Mouse (Mus musculus) heart, postnatal 0 days (tissue): ENCODE measurements around the gene Bhlhe40. TPM values are rescaled to one million over a fixed set of nuclear protein-coding genes. Genes with fewer than 3 reads are reported as not detected.

Experiments used
- ATAC-seq: fragments of 200-750 bp; cut with Nextera tagmentation; 2 replicates; pipeline ENCODE4 v1.8.0; 2017; ENCODE audit warnings: low read depth, moderate number of reproducible peaks, moderate library complexity; ENCODE audit not compliant: insufficient read depth
- DNase-seq: peaks from one replicate; pipeline ENCODE4 v3.0.0-alpha.2; 2016; ENCODE audit warnings: low spot score
- H3K27ac ChIP-seq: fragments of 300-500 bp; sonication (generic); 2 replicates; pipeline ENCODE4 v1.5.1; 2014; ENCODE audit warnings: low read depth, mild to moderate bottlenecking
- H3K27me3 ChIP-seq: fragments of 300-500 bp; sonication (generic); 2 replicates; pipeline ENCODE4 v1.6.1; 2014; ENCODE audit warnings: low read length, mixed read lengths; ENCODE audit not compliant: control insufficient read depth, insufficient read depth
- H3K36me3 ChIP-seq: fragments of 300-500 bp; sonication (generic); replicated peaks from 2 replicates; pipeline ENCODE4 v1.6.1; 2014; ENCODE audit warnings: low read length, mixed read lengths; ENCODE audit not compliant: control insufficient read depth, insufficient read depth
- H3K4me1 ChIP-seq: fragments of 300-500 bp; sonication (generic); 2 replicates; pipeline ENCODE4 v1.6.1; 2014; ENCODE audit warnings: antibody characterized with exemption; ENCODE audit not compliant: control insufficient read depth, insufficient read depth
- H3K4me2 ChIP-seq: fragments of 300-500 bp; sonication (generic); 2 replicates; pipeline ENCODE4 v1.6.1; 2014; ENCODE audit warnings: low read depth, mild to moderate bottlenecking, low read length, moderate library complexity
- H3K4me3 ChIP-seq: fragments of 300-500 bp; sonication (generic); 2 replicates; pipeline ENCODE4 v1.5.1; 2014; ENCODE audit warnings: low read depth, low read length
- H3K9ac ChIP-seq: fragments of 300-500 bp; sonication (generic); replicated peaks from 2 replicates; pipeline ENCODE4 v1.6.1; 2014; ENCODE audit warnings: low read depth, low read length, mixed read lengths
- H3K9me3 ChIP-seq: fragments of 300-500 bp; sonication (generic); replicated peaks from 2 replicates; pipeline ENCODE4 v1.6.1; 2016; ENCODE audit warnings: low read length; ENCODE audit not compliant: control insufficient read depth
- CTCF ChIP-seq: IDR thresholded peaks from 2 replicates; pipeline ENCODE4 v1.5.1; 2016; ENCODE audit warnings: antibody characterized with exemption, control low read depth, low read depth
- EP300 ChIP-seq: IDR thresholded peaks from 2 replicates; pipeline ENCODE4 v1.6.1; 2016; ENCODE audit warnings: antibody characterized with exemption, low read depth
- WGBS: fragments of 180-500 bp; shearing (Covaris S2); extraction: QIAGEN DNeasy Blood & Tissue Kit; methylation state at CpG from one replicate; pipeline ENCODE4 v1.1.7; 2014; 5-methylcytosine and 5-hydroxymethylcytosine counted together
- polyA plus RNA-seq: library from polyadenylated mRNA; unstranded; fragments of >200 nt; fragmentation: Nextera tagmentation; extraction: Ambion mirVana; gene quantifications from 2 replicates; pipeline ENCODE4 v1.2.1, GENCODE M21; 2015
- total RNA-seq: library from RNA; depleted of rRNA; stranded (reverse); fragments of >200 nt; gene quantifications from 2 replicates; pipeline ENCODE4 v1.2.3, GENCODE M21; 2014; ENCODE audit warnings: low replicate concordance

The Bhlhe40 gene
- total and polyA plus RNA-seq, 2 experiments from 2014 or later = 11.8 to 19.7 TPM

DNA sequence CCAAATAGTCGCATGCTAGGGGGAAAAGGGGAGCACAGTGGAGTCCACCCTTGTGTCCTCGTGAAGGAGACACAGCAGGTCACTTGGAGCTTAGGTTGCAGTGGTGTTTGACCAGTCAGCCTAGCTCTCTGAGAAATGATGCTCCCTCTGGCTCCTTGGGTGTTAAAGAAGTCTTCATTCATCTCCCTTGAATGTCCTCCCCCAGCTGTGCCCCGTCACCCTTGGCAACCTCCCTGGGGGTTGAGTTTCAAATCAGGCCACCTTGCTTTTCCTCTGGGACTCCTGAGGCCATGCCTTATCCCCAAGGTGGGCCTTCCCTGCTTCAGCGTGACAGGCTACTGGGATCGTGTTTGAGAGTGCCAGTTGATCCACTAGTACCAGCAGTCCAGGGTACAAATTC is 17.8 kb downstream of the Bhlhe40 start:
- Histone ChIP-seq H3K27ac (no peak overlapping the region), H3K9ac (no peak overlapping the region), H3K36me3 (no peaks in the 10 kb centered on the region), H3K4me2 (no peak overlapping the region), H3K4me3 (no peak overlapping the region), H3K4me1 (no peaks in the 10 kb centered on the region), H3K27me3 (no peaks in the 10 kb centered on the region), H3K9me3 (no peaks in the 10 kb centered on the region)
- WGBS = 78% methylated on average over 5 of the region's 5 CpGs
- TF ChIP-seq CTCF = no peak
- TF ChIP-seq EP300 = no peak
- DNase-seq (no peak), ATAC-seq (no peak)

DNA sequence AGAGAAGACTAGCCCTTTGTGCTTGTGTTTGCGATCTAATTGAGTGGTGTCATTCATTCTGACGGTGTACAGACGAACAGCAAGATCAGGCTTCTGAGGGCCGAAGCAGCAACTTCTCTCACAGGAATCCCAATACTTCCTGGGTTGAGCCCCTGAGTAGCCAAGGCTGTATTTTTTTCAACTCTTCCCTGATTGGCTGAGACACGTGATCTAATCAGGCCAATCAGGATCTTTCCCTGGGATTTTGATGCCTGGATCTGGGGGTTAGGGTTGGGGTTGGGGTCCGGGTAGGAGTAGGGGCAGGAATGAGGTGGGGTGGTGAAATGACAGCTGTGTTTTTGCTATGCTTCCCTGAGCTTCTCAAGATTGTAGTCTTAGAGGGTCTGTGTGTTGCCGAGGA is 20.1 kb downstream of the Bhlhe40 start:
- Histone ChIP-seq H3K36me3 (no peaks in the 10 kb centered on the region), H3K9ac (no peak overlapping the region), H3K4me2 (no peak overlapping the region), H3K4me3 (no peak overlapping the region), H3K27me3 (no peaks in the 10 kb centered on the region), H3K9me3 (no peaks in the 10 kb centered on the region), H3K27ac (no peak overlapping the region), H3K4me1 (no peaks in the 10 kb centered on the region)
- 78% methylated on average over 7 of the region's 7 CpGs for WGBS
- no peak for DNase-seq
- no peak for TF ChIP-seq CTCF
- no peak for TF ChIP-seq EP300
- ATAC-seq = no peak

DNA sequence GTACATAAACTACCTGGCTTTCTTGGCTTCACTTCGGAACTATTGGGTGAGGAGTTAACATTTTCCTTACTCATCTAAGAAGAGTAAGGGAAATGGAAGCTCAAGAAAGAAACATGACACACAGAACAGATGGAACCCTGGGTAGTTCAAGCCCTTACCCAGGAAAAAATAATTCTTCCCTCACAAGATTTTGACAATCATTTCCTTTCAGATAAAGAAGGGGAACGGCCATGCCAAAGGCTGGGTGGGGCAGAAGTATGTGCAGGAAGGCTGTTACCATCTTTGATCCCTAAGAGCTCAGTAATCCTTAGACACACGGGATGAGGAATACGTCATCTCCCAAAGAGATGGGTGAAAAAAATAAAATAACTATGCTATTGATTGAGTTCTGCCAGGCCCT is 20.7 kb downstream of the Bhlhe40 start:
- no peak overlapping the region for H3K27ac ChIP-seq
- no peak for ATAC-seq
- no peak for TF ChIP-seq CTCF
- no peak for TF ChIP-seq EP300
- H3K36me3 ChIP-seq = no peaks in the 10 kb centered on the region
- WGBS = 80% methylated on average over 4 of the region's 4 CpGs
- no peaks in the 10 kb centered on the region for H3K9me3 ChIP-seq
- no peaks in the 10 kb centered on the region for H3K27me3 ChIP-seq
- H3K4me1 ChIP-seq = no peaks in the 10 kb centered on the region
- no peak overlapping the region for H3K9ac ChIP-seq
- DNase-seq = no peak
- no peak overlapping the region for H3K4me3 ChIP-seq
- H3K4me2 ChIP-seq = no peak overlapping the region

DNA sequence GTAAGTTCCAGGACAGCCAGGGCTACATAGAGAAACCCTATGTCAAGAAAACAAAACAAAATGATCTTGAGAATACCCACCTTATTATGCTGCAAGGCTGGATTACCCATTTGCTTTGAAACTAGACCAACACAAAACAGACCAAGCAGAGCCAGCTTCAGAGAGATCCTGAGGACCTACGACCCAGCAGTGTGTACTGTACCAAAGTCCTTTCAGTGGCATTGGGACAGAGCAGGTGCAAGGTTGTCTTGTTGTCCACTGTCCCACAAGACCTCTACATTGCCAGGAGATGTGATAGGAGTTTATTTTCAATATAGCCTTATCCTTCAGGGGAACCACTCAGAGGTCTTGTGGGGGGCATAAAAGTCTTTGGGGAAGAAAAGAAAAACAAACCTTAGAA is 22.7 kb downstream of the Bhlhe40 start:
- ATAC-seq (no peak), DNase-seq (no peak)
- Histone ChIP-seq H3K27me3 (no peaks in the 10 kb centered on the region), H3K27ac (no peak overlapping the region), H3K4me3 (no peak overlapping the region), H3K4me2 (no peak overlapping the region), H3K9ac (no peak overlapping the region), H3K36me3 (no peaks in the 10 kb centered on the region), H3K4me1 (peaks cover 4% of the 10 kb centered on the region; the same call in 1 of the 2 replicates), H3K9me3 (no peaks in the 10 kb centered on the region)
- 74% methylated on average over 1 of the region's 1 CpGs for WGBS
- no peak for TF ChIP-seq EP300
- TF ChIP-seq CTCF = no peak

DNA sequence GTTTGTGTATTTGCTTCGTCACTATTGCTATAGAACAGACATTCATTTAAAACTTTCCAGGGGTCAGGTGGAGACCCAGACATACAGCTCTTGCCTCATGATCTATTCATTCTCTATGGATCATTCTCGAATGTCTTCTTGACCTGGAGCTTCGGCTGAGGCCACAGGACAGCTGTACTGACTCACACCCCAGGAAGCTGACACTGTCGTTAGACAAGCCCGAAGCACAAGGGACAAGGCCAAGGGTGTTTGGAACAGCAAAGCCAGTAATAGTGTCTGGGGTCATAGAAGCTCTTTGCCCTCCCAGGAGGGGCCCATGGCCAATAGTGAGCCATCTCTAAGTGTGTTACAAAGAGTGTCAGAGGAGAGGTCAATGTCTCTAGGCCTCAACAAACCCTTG is 24.0 kb downstream of the Bhlhe40 start:
- 70% methylated on average over 5 of the region's 5 CpGs for WGBS
- ATAC-seq = no peak
- DNase-seq = no peak
- Histone ChIP-seq H3K27me3 (no peaks in the 10 kb centered on the region), H3K27ac (no peak overlapping the region), H3K4me3 (no peak overlapping the region), H3K4me2 (no peak overlapping the region), H3K36me3 (no peaks in the 10 kb centered on the region), H3K4me1 (peaks cover 8% of the 10 kb centered on the region; the same call in 1 of the 2 replicates), H3K9ac (no peak overlapping the region), H3K9me3 (no peaks in the 10 kb centered on the region)
- TF ChIP-seq CTCF = no peak
- no peak for TF ChIP-seq EP300

DNA sequence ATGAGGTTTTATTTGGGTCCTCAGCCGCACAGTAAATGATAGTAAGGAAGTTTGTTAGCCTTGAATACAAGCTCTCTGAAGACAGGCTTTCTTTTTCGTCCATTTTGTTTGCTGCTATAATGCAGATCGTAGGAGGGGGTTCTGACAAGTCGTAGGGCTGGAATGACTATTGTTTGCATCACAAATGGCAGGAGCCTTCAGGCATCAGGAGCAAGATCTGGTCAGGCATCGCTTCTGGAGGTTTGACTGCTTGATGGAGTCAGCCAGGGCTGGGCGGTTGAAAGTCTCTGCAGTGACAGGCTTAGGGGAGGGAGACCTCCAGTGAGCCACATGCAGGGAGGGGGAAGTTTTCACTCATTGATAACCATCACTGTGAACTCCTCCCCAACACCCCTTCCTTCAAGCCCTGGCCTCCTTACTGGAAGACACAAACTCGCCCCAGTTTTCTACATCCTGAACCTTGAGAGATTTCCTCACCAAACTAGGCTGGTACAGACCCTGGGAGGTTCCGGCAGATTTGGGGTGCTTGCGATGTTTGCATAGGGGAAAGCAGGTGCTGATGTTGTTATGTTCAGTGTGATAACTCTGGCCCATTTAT is 25.4 kb downstream of the Bhlhe40 start:
- H3K4me3 ChIP-seq = no peak overlapping the region
- TF ChIP-seq CTCF (no peak), EP300 (no peak)
- H3K27ac ChIP-seq = no peak overlapping the region
- no peaks in the 10 kb centered on the region for H3K36me3 ChIP-seq
- H3K9me3 ChIP-seq = no peaks in the 10 kb centered on the region
- no peaks in the 10 kb centered on the region for H3K27me3 ChIP-seq
- peaks cover 8% of the 10 kb centered on the region; the same call in 1 of the 2 replicates for H3K4me1 ChIP-seq
- DNase-seq (no peak), ATAC-seq (no peak)
- no peak overlapping the region for H3K4me2 ChIP-seq
- WGBS = 78% methylated on average over 9 of the region's 9 CpGs
- H3K9ac ChIP-seq = no peak overlapping the region
